Mouse (Mus musculus): ENCODE data around the gene Tmem258. TPM values are rescaled to one million over a fixed set of nuclear protein-coding genes. Genes with fewer than 3 reads are reported as not detected.
A peak's percentile ranks its signal among the peaks of the same experiment; 100 is the strongest.

The Tmem258 gene
- polyA plus RNA-seq, 1 experiment, result 329 TPM

GRCm38 (mm10) chr19:10174956-10175355, 28.9 kb upstream of the Tmem258 start:
- peak overlapping the region; percentile 44 for H3K27ac ChIP-seq (ENCODE audit: control insufficient read depth, insufficient read depth, low read depth, low read length)
- no peaks in the 10 kb centered on the region for H3K4me1 ChIP-seq (ENCODE audit: control insufficient read depth, insufficient read depth, low read length)
- no peak overlapping the region for H3K4me3 ChIP-seq (ENCODE audit: control insufficient read depth, low read depth, low read length)
- no peaks in the 10 kb centered on the region for H3K27me3 ChIP-seq (ENCODE audit: control insufficient read depth, insufficient read depth, low read length)
- TF ChIP-seq CTCF (IDR thresholded peaks at IDR 0.05; ENCODE audit: control insufficient read depth, insufficient read depth, insufficient replicate concordance, low read depth, low read length) (no peak), POLR2A (IDR thresholded peaks at IDR 0.05; ENCODE audit: control insufficient read depth, low read depth, low read length) (no peak)
- no peaks in the 10 kb centered on the region for H3K36me3 ChIP-seq (ENCODE audit: control insufficient read depth, insufficient read depth, low read length)

DNA sequence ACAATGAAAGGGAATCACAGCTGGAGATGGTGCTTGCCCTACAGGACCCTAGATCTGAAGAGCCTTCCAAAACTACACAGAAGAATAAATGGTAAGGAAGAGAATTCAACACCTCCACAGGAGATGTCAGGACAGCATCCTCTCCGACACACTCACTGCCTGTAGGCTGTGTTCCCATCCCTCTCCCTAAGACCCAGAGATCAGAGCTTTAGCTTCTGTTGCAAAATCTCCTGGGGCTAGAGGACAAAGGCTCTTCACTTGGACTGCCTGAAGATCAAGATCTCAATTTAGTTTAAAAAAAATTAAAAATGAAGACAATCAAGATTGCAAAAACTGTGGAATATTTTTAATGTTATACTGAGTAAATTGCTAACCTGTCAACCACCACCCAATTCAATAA, 27.3 kb upstream of the Tmem258 start:
- Histone ChIP-seq H3K36me3 (ENCODE audit: control insufficient read depth, insufficient read depth, low read length) (no peaks in the 10 kb centered on the region), H3K4me3 (ENCODE audit: control insufficient read depth, low read depth, low read length) (no peak overlapping the region), H3K27me3 (ENCODE audit: control insufficient read depth, insufficient read depth, low read length) (no peaks in the 10 kb centered on the region), H3K27ac (ENCODE audit: control insufficient read depth, insufficient read depth, low read depth, low read length) (no peak overlapping the region), H3K4me1 (ENCODE audit: control insufficient read depth, insufficient read depth, low read length) (no peaks in the 10 kb centered on the region)
- TF ChIP-seq CTCF (IDR thresholded peaks at IDR 0.05; ENCODE audit: control insufficient read depth, insufficient read depth, insufficient replicate concordance, low read depth, low read length) (no peak), POLR2A (IDR thresholded peaks at IDR 0.05; ENCODE audit: control insufficient read depth, low read depth, low read length) (no peak)

DNA sequence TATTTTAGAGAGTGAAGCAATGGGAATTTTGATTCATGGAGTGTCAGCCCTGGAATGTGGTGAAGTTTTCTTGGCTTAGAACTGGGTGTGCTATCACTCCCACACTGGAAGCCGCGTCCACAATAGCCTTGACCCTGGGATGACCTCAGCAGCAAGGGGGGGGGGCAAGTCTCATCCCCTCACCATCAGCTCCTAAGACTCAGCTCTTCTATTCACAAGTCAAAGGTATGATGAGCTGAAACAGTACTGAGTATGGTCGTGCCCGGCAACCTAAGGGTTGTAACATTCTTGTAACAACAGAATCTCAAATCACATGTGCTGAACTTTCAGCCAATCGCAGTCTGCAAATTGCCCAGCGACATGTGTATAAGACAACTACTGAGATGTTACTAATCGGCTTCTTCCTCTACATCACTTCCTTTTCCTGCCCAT, 26.9 kb upstream of the Tmem258 start:
- Histone ChIP-seq H3K27ac (ENCODE audit: control insufficient read depth, insufficient read depth, low read depth, low read length) (peak overlapping the region; percentile 76; the same call in 1 of the 2 replicates), H3K27me3 (ENCODE audit: control insufficient read depth, insufficient read depth, low read length) (no peaks in the 10 kb centered on the region), H3K36me3 (ENCODE audit: control insufficient read depth, insufficient read depth, low read length) (no peaks in the 10 kb centered on the region), H3K4me1 (ENCODE audit: control insufficient read depth, insufficient read depth, low read length) (no peaks in the 10 kb centered on the region), H3K4me3 (ENCODE audit: control insufficient read depth, low read depth, low read length) (no peak overlapping the region)
- TF ChIP-seq POLR2A (IDR thresholded peaks at IDR 0.05; ENCODE audit: control insufficient read depth, low read depth, low read length) (no peak), CTCF (IDR thresholded peaks at IDR 0.05; ENCODE audit: control insufficient read depth, insufficient read depth, insufficient replicate concordance, low read depth, low read length) (no peak)

- TF ChIP-seq POLR2A (IDR thresholded peaks at IDR 0.05; ENCODE audit: control insufficient read depth, low read depth, low read length), result no peak
- no peak for TF ChIP-seq CTCF (IDR thresholded peaks at IDR 0.05; ENCODE audit: control insufficient read depth, insufficient read depth, insufficient replicate concordance, low read depth, low read length)
- Histone ChIP-seq H3K27ac (ENCODE audit: control insufficient read depth, insufficient read depth, low read depth, low read length) (no peak overlapping the region), H3K4me3 (ENCODE audit: control insufficient read depth, low read depth, low read length) (no peak overlapping the region), H3K27me3 (ENCODE audit: control insufficient read depth, insufficient read depth, low read length) (no peaks in the 10 kb centered on the region), H3K36me3 (ENCODE audit: control insufficient read depth, insufficient read depth, low read length) (no peaks in the 10 kb centered on the region), H3K4me1 (ENCODE audit: control insufficient read depth, insufficient read depth, low read length) (peaks cover 13% of the 10 kb centered on the region)
These were observed 22.6 kb upstream of the Tmem258 start for GRCm38 (mm10) chr19:10181225-10181624.

DNA sequence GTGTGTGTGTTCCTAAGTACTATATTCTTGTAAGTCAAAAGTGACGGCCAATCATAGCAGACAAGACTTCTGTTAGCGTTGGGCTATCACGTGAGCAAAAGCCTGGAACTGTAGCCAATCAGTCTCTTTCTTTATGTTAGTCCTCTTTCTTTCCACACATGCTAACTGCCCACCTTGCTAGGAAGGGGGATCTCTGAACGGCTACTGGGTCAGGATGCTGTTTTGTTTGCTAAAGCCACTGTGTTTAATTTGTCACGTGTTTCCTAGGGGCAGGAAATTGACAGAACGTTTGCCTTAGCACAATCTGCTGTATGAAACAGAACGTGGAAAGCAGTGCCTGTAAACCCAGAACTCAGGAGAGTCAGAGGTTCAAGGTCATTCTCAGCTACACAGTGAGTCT, 21.7 kb upstream of the Tmem258 start:
- TF ChIP-seq CTCF (IDR thresholded peaks at IDR 0.05; ENCODE audit: control insufficient read depth, insufficient read depth, insufficient replicate concordance, low read depth, low read length) (no peak), POLR2A (IDR thresholded peaks at IDR 0.05; ENCODE audit: control insufficient read depth, low read depth, low read length) (no peak)
- Histone ChIP-seq H3K27ac (ENCODE audit: control insufficient read depth, insufficient read depth, low read depth, low read length) (peak overlapping the region; percentile 9), H3K4me1 (ENCODE audit: control insufficient read depth, insufficient read depth, low read length) (peaks cover 13% of the 10 kb centered on the region), H3K27me3 (ENCODE audit: control insufficient read depth, insufficient read depth, low read length) (no peaks in the 10 kb centered on the region), H3K4me3 (ENCODE audit: control insufficient read depth, low read depth, low read length) (peak overlapping the region; percentile 83), H3K36me3 (ENCODE audit: control insufficient read depth, insufficient read depth, low read length) (no peaks in the 10 kb centered on the region)

GRCm38 (mm10) chr19:10182670-10183298, 21.0 kb upstream of the Tmem258 start, which contains the start of gene Fads1:
Gene Fads1, plus strand, starts transcription at chr19:10182888.
- TF ChIP-seq POLR2A (IDR thresholded peaks at IDR 0.05; ENCODE audit: control insufficient read depth, low read depth, low read length) (peak; percentile 56), CTCF (IDR thresholded peaks at IDR 0.05; ENCODE audit: control insufficient read depth, insufficient read depth, insufficient replicate concordance, low read depth, low read length) (0 out of 2 replicates have a peak, but pooled peaks have one; percentile 2)
- no peaks in the 10 kb centered on the region for H3K36me3 ChIP-seq (ENCODE audit: control insufficient read depth, insufficient read depth, low read length)
- H3K4me1 ChIP-seq (ENCODE audit: control insufficient read depth, insufficient read depth, low read length), result peaks cover 13% of the 10 kb centered on the region
- H3K4me3 ChIP-seq (ENCODE audit: control insufficient read depth, low read depth, low read length), result peak within 1 kb of the TSS; percentile 83
- H3K27me3 ChIP-seq (ENCODE audit: control insufficient read depth, insufficient read depth, low read length), result no peaks in the 10 kb centered on the region
- H3K27ac ChIP-seq (ENCODE audit: control insufficient read depth, insufficient read depth, low read depth, low read length), result peak within 1 kb of the TSS; percentile 76

DNA sequence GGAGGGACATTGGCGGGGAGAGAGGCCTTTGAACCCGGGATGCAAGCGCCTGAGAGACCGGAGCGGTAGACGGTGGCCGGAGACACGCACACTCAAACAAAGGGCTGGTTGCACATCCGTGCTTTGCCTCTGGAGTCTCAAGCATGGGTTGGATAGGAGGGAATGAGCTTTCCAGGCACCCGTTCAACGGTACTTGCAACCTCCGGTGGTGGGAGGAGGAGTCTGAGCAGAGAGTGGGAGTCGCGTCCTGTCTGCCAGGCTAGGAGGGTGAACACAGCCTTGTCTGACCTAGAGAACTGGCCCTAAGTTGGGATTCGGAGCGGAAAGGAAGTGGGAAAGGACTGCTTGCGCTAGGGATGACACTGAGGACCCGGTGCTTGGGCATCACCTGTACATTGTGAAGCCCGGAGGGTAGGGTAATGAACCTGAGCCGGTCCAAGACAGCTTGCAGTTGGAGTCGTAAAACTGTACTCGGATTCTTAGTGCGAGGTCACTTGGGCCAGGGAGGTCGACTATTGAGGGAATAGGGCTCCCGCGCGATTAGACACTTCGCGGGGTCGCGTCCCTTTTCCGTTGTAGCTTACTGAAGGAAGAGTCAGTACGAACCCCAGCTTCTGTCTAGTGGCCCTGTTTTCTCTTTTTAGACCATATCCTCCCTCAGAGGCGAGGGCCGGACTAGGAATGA, 20.4 kb upstream of the Tmem258 start:
- Histone ChIP-seq H3K36me3 (ENCODE audit: control insufficient read depth, insufficient read depth, low read length) (no peaks in the 10 kb centered on the region), H3K27ac (ENCODE audit: control insufficient read depth, insufficient read depth, low read depth, low read length) (peak overlapping the region; percentile 76), H3K4me3 (ENCODE audit: control insufficient read depth, low read depth, low read length) (peak overlapping the region; percentile 83), H3K27me3 (ENCODE audit: control insufficient read depth, insufficient read depth, low read length) (no peaks in the 10 kb centered on the region), H3K4me1 (ENCODE audit: control insufficient read depth, insufficient read depth, low read length) (peaks cover 13% of the 10 kb centered on the region)
- TF ChIP-seq POLR2A (IDR thresholded peaks at IDR 0.05; ENCODE audit: control insufficient read depth, low read depth, low read length), result peak; percentile 62; the same call in 1 of the 2 replicates
- no peak for TF ChIP-seq CTCF (IDR thresholded peaks at IDR 0.05; ENCODE audit: control insufficient read depth, insufficient read depth, insufficient replicate concordance, low read depth, low read length)

All from testis, adult 2 months (tissue).